ENCODE assay signal across 16 mouse cellular contexts in genomic region chr17:43145749-43146148, GRCm38 (mm10).
"Had no signal": no experiment of that assay in that cellular context is flagged by ENCODE, and none has a peak within 500 bp of the region (broad histone marks: within the 10 kb centered on the region; RNA-seq: fewer than 3 reads in every experiment).

No protein-coding gene starts in this region.

- H3K9me3 ChIP-seq: neural tube, embryonic 13.5 days; neural tube, embryonic 15.5 days; stomach, embryonic 15.5 days had no signal

- H3K27me3 ChIP-seq: neural tube, embryonic 13.5 days; neural tube, embryonic 15.5 days; stomach, embryonic 15.5 days had no signal

- H3K4me3 ChIP-seq: neural tube, embryonic 13.5 days; neural tube, embryonic 15.5 days; stomach, embryonic 15.5 days had no signal

- H3K9ac ChIP-seq: neural tube, embryonic 13.5 days; neural tube, embryonic 15.5 days; stomach, embryonic 15.5 days had no signal

- H3K36me3 ChIP-seq: neural tube, embryonic 13.5 days; neural tube, embryonic 15.5 days; stomach, embryonic 15.5 days had no signal

- H3K27ac ChIP-seq: neural tube, embryonic 13.5 days; neural tube, embryonic 15.5 days; stomach, embryonic 15.5 days; stomach, postnatal 0 days had no signal

- H3K4me2 ChIP-seq: neural tube, embryonic 13.5 days; neural tube, embryonic 15.5 days; stomach, embryonic 15.5 days had no signal

- DNase-seq: retina, postnatal 1 day; right cerebral cortex, adult 18-20 months; right cerebral cortex, postnatal 14 days; right cerebral cortex, postnatal 25 days; right cerebral cortex, postnatal 4 days; spleen, adult 18-20 months; thymus, adult 18-20 months; thymus, adult 2 months; thymus, postnatal 14 days; thymus, postnatal 25 days; thymus, postnatal 36 days; thymus, postnatal 4 days had no signal
